Comparison of ENCODE assay signal across 27 mouse cellular contexts in the genomic region with DNA sequence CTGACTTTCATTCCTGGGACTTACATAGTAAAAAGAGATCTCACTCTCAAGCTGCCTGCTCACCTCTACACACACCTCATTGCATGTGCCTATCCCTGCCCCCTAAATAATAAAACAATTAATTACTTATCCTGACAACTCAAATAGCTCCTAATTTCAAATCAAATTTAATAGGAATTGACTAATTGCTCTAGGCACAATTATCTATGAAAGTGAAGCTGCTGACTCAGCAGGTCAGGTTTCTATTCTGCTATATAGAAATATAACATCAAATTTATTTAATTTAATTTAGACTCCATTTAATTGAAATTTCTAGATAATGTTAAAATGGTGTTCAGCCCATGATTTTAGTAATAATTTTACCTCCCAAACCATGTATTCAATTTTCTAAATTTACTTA.
"Had no signal": no experiment of that assay in that cellular context is flagged by ENCODE, and none has a peak within 500 bp of the region (broad histone marks: within the 10 kb centered on the region; RNA-seq: fewer than 3 reads in every experiment).

No protein-coding gene starts in this region.

- H3K9ac ChIP-seq: embryonic facial prominence, embryonic 12.5 days; embryonic facial prominence, embryonic 13.5 days; embryonic facial prominence, embryonic 15.5 days; forebrain, embryonic 12.5 days; forebrain, embryonic 13.5 days; forebrain, embryonic 15.5 days; forebrain, postnatal 0 days had no signal

- H3K4me2 ChIP-seq: embryonic facial prominence, embryonic 12.5 days; embryonic facial prominence, embryonic 13.5 days; embryonic facial prominence, embryonic 15.5 days; forebrain, embryonic 12.5 days; forebrain, embryonic 13.5 days; forebrain, embryonic 15.5 days had no signal

- H3K36me3 ChIP-seq: embryonic facial prominence, embryonic 10.5 days; embryonic facial prominence, embryonic 12.5 days; embryonic facial prominence, embryonic 13.5 days; embryonic facial prominence, embryonic 15.5 days; forebrain, embryonic 10.5 days; forebrain, embryonic 12.5 days; forebrain, embryonic 15.5 days; heart, embryonic 10.5 days had no signal

- H3K4me1 ChIP-seq: embryonic facial prominence, embryonic 15.5 days; heart, embryonic 10.5 days had no signal

- ATAC-seq: forebrain, embryonic 13.5 days; forebrain, embryonic 14.5 days; forebrain, embryonic 15.5 days; forebrain, embryonic 16.5 days; forebrain, postnatal 0 days had no signal

- H3K27ac ChIP-seq: embryonic facial prominence, embryonic 10.5 days; embryonic facial prominence, embryonic 12.5 days; embryonic facial prominence, embryonic 13.5 days; embryonic facial prominence, embryonic 15.5 days; forebrain, embryonic 10.5 days; forebrain, embryonic 12.5 days; forebrain, embryonic 13.5 days; forebrain, embryonic 15.5 days; gastrocnemius, adult 2 months; heart, adult 2 months; heart, embryonic 10.5 days had no signal

- DNase-seq: cerebellum, adult 9-11 months; cerebellum, postnatal 10 days; cerebellum, postnatal 14 days; cerebellum, postnatal 25 days; cerebellum, postnatal 36 days; embryo, embryonic 11 days; forebrain, postnatal 0 days; gastrocnemius, adult 2 months; gastrocnemius, postnatal 10 days; gastrocnemius, postnatal 14 days; gastrocnemius, postnatal 25 days; gastrocnemius, postnatal 36 days; heart, adult 11 months; heart, adult 18-20 months; heart, adult 2 months had no signal

- H3K27me3 ChIP-seq: embryonic facial prominence, embryonic 12.5 days; embryonic facial prominence, embryonic 13.5 days; embryonic facial prominence, embryonic 15.5 days; forebrain, embryonic 13.5 days; forebrain, embryonic 15.5 days had no signal

- H3K9me3 ChIP-seq: embryonic facial prominence, embryonic 10.5 days; embryonic facial prominence, embryonic 12.5 days; embryonic facial prominence, embryonic 13.5 days; embryonic facial prominence, embryonic 15.5 days; forebrain, embryonic 10.5 days; forebrain, embryonic 12.5 days; forebrain, embryonic 13.5 days; forebrain, embryonic 15.5 days; heart, embryonic 10.5 days had no signal

- H3K4me3 ChIP-seq: embryonic facial prominence, embryonic 10.5 days; embryonic facial prominence, embryonic 12.5 days; embryonic facial prominence, embryonic 13.5 days; embryonic facial prominence, embryonic 15.5 days; erythroblast, embryonic 14.5 days; forebrain, embryonic 10.5 days; forebrain, embryonic 12.5 days; forebrain, embryonic 13.5 days; forebrain, embryonic 15.5 days; gastrocnemius, adult 2 months; heart, adult 2 months; heart, embryonic 10.5 days had no signal
